25 mouse cellular contexts compared by ENCODE assay signal in genomic region chr16:90551041-90551440, GRCm38 (mm10).
DNase-seq lines count a peak whose midpoint lies in the region; ATAC-seq and TF ChIP-seq lines count a peak whose summit lies in the region.
"Had no signal": no experiment of that assay in that cellular context is flagged by ENCODE, and none has a peak within 500 bp of the region (broad histone marks: within the 10 kb centered on the region; RNA-seq: fewer than 3 reads in every experiment).

No protein-coding gene starts in this region.

- H3K9me3 ChIP-seq in forebrain, embryonic 11.5 days (ENCODE audit: control insufficient read depth, low read length) = no peaks in the 10 kb centered on the region; the same call in 1 of the 2 replicates
- H3K9me3 ChIP-seq in forebrain, embryonic 15.5 days = no peaks in the 10 kb centered on the region
- H3K9me3 ChIP-seq in lung, embryonic 14.5 days (ENCODE audit: low read depth, low read length) = no peaks in the 10 kb centered on the region; the same call in 1 of the 2 replicates
- H3K9me3 ChIP-seq in lung, embryonic 16.5 days (ENCODE audit: control insufficient read depth, low read length) = peaks cover 4% of the 10 kb centered on the region; the same call in 1 of the 2 replicates
- H3K9me3 ChIP-seq: forebrain, embryonic 12.5 days had no signal

- H3K4me3 ChIP-seq in forebrain, embryonic 11.5 days (ENCODE audit: low read depth, low read length) = no peak overlapping the region
- no peak overlapping the region for H3K4me3 ChIP-seq in forebrain, embryonic 15.5 days
- no peak overlapping the region for H3K4me3 ChIP-seq in lung, embryonic 14.5 days (ENCODE audit: low read depth, low read length)
- no peak overlapping the region for H3K4me3 ChIP-seq in lung, embryonic 16.5 days (ENCODE audit: low read length)
- no peak overlapping the region for H3K4me3 ChIP-seq in lung, adult 2 months (replicated peaks; ENCODE audit: extremely low read depth, low read depth, low read length)
- H3K4me3 ChIP-seq: embryonic facial prominence, embryonic 10.5 days; embryonic facial prominence, embryonic 12.5 days; forebrain, embryonic 12.5 days had no signal

- H3K4me2 ChIP-seq in forebrain, embryonic 11.5 days (ENCODE audit: low read depth, low read length, severe bottlenecking) = no peak overlapping the region
- no peak overlapping the region for H3K4me2 ChIP-seq in forebrain, embryonic 15.5 days (replicated peaks)
- no peak overlapping the region for H3K4me2 ChIP-seq in lung, embryonic 14.5 days
- no peak overlapping the region for H3K4me2 ChIP-seq in lung, embryonic 16.5 days (ENCODE audit: low read depth, low read length)
- H3K4me2 ChIP-seq: embryonic facial prominence, embryonic 12.5 days; forebrain, embryonic 12.5 days had no signal

- H3K4me1 ChIP-seq in forebrain, embryonic 11.5 days (replicated peaks; ENCODE audit: control insufficient read depth, insufficient read depth, low read length) = no peaks in the 10 kb centered on the region
- no peaks in the 10 kb centered on the region for H3K4me1 ChIP-seq in forebrain, embryonic 15.5 days
- peaks cover 6% of the 10 kb centered on the region; the same call in 1 of the 2 replicates for H3K4me1 ChIP-seq in lung, embryonic 14.5 days (ENCODE audit: insufficient read depth)
- peaks cover 4% of the 10 kb centered on the region for H3K4me1 ChIP-seq in lung, embryonic 16.5 days (replicated peaks; ENCODE audit: control insufficient read depth, insufficient read depth, low read length)
- H3K4me1 ChIP-seq in lung, adult 2 months (ENCODE audit: control insufficient read depth, insufficient read depth, low read length) = no peaks in the 10 kb centered on the region

- no peak for TF ChIP-seq POLR2A in lung, adult 2 months (IDR thresholded peaks at IDR 0.05; ENCODE audit: borderline replicate concordance, extremely low read depth, low read depth, low read length)

- WGBS in forebrain, embryonic 11.5 days = 90% methylated on average over 3 of the region's 3 CpGs
- 81% methylated on average over 3 of the region's 3 CpGs for WGBS in forebrain, embryonic 15.5 days
- WGBS in lung, embryonic 14.5 days = 39% methylated on average over 3 of the region's 3 CpGs
- WGBS in lung, embryonic 16.5 days = 42% methylated on average over 3 of the region's 3 CpGs
- 63% methylated on average over 3 of the region's 3 CpGs for WGBS in lung, adult 2 months

- H3K9ac ChIP-seq in forebrain, embryonic 11.5 days (ENCODE audit: low read length) = no peak overlapping the region
- H3K9ac ChIP-seq in forebrain, embryonic 15.5 days (replicated peaks) = no peak overlapping the region
- H3K9ac ChIP-seq in lung, embryonic 14.5 days = no peak overlapping the region
- no peak overlapping the region for H3K9ac ChIP-seq in lung, embryonic 16.5 days (ENCODE audit: low read length)
- H3K9ac ChIP-seq: embryonic facial prominence, embryonic 12.5 days; forebrain, embryonic 12.5 days had no signal

- no peaks in the 10 kb centered on the region for H3K36me3 ChIP-seq in forebrain, embryonic 11.5 days (ENCODE audit: control insufficient read depth, insufficient read depth, low read length)
- no peaks in the 10 kb centered on the region for H3K36me3 ChIP-seq in forebrain, embryonic 15.5 days
- no peaks in the 10 kb centered on the region for H3K36me3 ChIP-seq in lung, embryonic 14.5 days (ENCODE audit: insufficient read depth)
- H3K36me3 ChIP-seq in lung, embryonic 16.5 days (ENCODE audit: control insufficient read depth, insufficient read depth, low read length) = no peaks in the 10 kb centered on the region
- H3K36me3 ChIP-seq: embryonic facial prominence, embryonic 10.5 days; embryonic facial prominence, embryonic 12.5 days; forebrain, embryonic 12.5 days; G1E had no signal

- TF ChIP-seq CTCF in lung, embryonic 14.5 days (IDR thresholded peaks at IDR 0.05; ENCODE audit: low read depth) = 0 out of 2 replicates have a peak, but pooled peaks have one; percentile 13
- TF ChIP-seq CTCF in lung, adult 2 months (IDR thresholded peaks at IDR 0.05; ENCODE audit: insufficient read depth, low read length) = no peak

- H3K27me3 ChIP-seq in forebrain, embryonic 11.5 days (ENCODE audit: control insufficient read depth, insufficient read depth, low read length) = no peaks in the 10 kb centered on the region
- no peaks in the 10 kb centered on the region for H3K27me3 ChIP-seq in forebrain, embryonic 15.5 days
- no peaks in the 10 kb centered on the region for H3K27me3 ChIP-seq in lung, embryonic 14.5 days (ENCODE audit: insufficient read depth, low read length)
- H3K27me3 ChIP-seq in lung, embryonic 16.5 days (ENCODE audit: control insufficient read depth, insufficient read depth, low read depth, low read length) = peaks cover 2% of the 10 kb centered on the region; the same call in 1 of the 2 replicates
- H3K27me3 ChIP-seq: embryonic facial prominence, embryonic 12.5 days; forebrain, embryonic 12.5 days; Patski had no signal

- H3K27ac ChIP-seq in forebrain, embryonic 11.5 days (ENCODE audit: low read depth, low read length) = no peak overlapping the region
- no peak overlapping the region for H3K27ac ChIP-seq in forebrain, embryonic 15.5 days (replicated peaks)
- no peak overlapping the region for H3K27ac ChIP-seq in lung, embryonic 14.5 days (ENCODE audit: low read depth)
- H3K27ac ChIP-seq in lung, embryonic 16.5 days (ENCODE audit: low read length) = no peak overlapping the region
- H3K27ac ChIP-seq: embryonic facial prominence, embryonic 12.5 days; forebrain, embryonic 12.5 days had no signal

- no peak for ATAC-seq in forebrain, embryonic 11.5 days (replicated peaks; ENCODE audit: low FRiP score)
- ATAC-seq in forebrain, embryonic 15.5 days (replicated peaks) = no peak
- ATAC-seq in lung, embryonic 14.5 days (ENCODE audit: insufficient read depth) = peak; percentile 48; the same call in 1 of the 2 replicates
- peak; percentile 86 for ATAC-seq in lung, embryonic 16.5 days (ENCODE audit: low read depth)
- ATAC-seq: activated CD4-positive, CD25-positive, alpha-beta regulatory T cell, adult 4 months; CD4-positive, CD25-positive, alpha-beta regulatory T cell, adult 4 months; forebrain, embryonic 14.5 days; Patski had no signal

- DNase-seq in forebrain, embryonic 11.5 days (ENCODE audit: low spot score) = peak; percentile 41
- DNase-seq in lung, embryonic 14.5 days = peak; percentile 66
- no peak for DNase-seq in lung, postnatal 4 days
- no peak for DNase-seq in lung, adult 2 months
- peak; percentile 49 for DNase-seq in lung, postnatal 10 days
- no peak for DNase-seq in lung, adult 18-20 months
- DNase-seq: adrenal gland, adult 8-10 months; adrenal gland, postnatal 14 days; adrenal gland, postnatal 36 days; B cell, adult 2 months; cerebellum, adult 11-12 months; cerebellum, adult 2 months; cerebellum, adult 9-10 months; cerebellum, postnatal 10 days; cerebellum, postnatal 25 days had no signal

Comparison
In these comparisons a context has a peak if more than half of its experiments do, and no peak if none do; other contexts are left out.
1. DNase-seq: peak in forebrain, embryonic 11.5 days (single experiment), lung, embryonic 14.5 days (single experiment) and lung, postnatal 10 days (single experiment); none in lung, postnatal 4 days (0 of 2), lung, adult 2 months (single experiment) and lung, adult 18-20 months (0 of 2).
2. ATAC-seq: peak in lung, embryonic 14.5 days (single experiment) and lung, embryonic 16.5 days (single experiment); none in forebrain, embryonic 11.5 days (single experiment) and forebrain, embryonic 15.5 days (single experiment).